Mouse (Mus musculus) MEL (cell line): ENCODE measurements around the gene Pear1. TPM values are rescaled to one million over a fixed set of nuclear protein-coding genes. Genes with fewer than 3 reads are reported as not detected.

Source experiments
- DNase-seq: peaks from one replicate; pipeline ENCODE4 v3.0.0; 2011; ENCODE audit warnings: low read depth, low spot score
- H3K27ac ChIP-seq: 2 replicates; pipeline ENCODE4 v1.5.1; 2012; ENCODE audit warnings: low read depth, mild to moderate bottlenecking, control low read depth, low read length, moderate library complexity; ENCODE audit not compliant: control insufficient read depth
- H3K27me3 ChIP-seq, 2 experiments: fragments of 150-350 bp in 1 of 2; sonication (generic) in 1 of 2; 2 replicates each; pipeline ENCODE4 v1.6.1; 2012; ENCODE audit warnings: low read length in 2 of 2, mild to moderate bottlenecking in 2 of 2, improper control_type of control experiment in 1 of 2, moderate library complexity in 1 of 2; ENCODE audit not compliant: insufficient read depth in 2 of 2, control insufficient read depth in 1 of 2
- H3K36me3 ChIP-seq, 2 experiments: 2 replicates each; pipeline ENCODE4 v1.6.1; 2012 to 2014; ENCODE audit warnings: low read length in 2 of 2, improper control_type of control experiment in 1 of 2, inconsistent platforms in 1 of 2, mild to moderate bottlenecking in 1 of 2; ENCODE audit not compliant: insufficient read depth in 2 of 2, control insufficient read depth in 1 of 2
- H3K4me1 ChIP-seq, 2 experiments: fragments of 150-350 bp in 1 of 2; sonication (generic) in 1 of 2; 2 replicates each; pipeline ENCODE4 v1.6.1; 2012; ENCODE audit warnings: low read length in 2 of 2, improper control_type of control experiment in 1 of 2, mild to moderate bottlenecking in 1 of 2; ENCODE audit not compliant: insufficient read depth in 2 of 2, control insufficient read depth in 1 of 2
- H3K4me3 ChIP-seq, 2 experiments: fragments of 150-350 bp in 1 of 2; sonication (generic) in 1 of 2; 2 replicates each; pipeline ENCODE4 v1.5.1; 2012; ENCODE audit warnings: low read depth in 2 of 2, low read length in 2 of 2, mild to moderate bottlenecking in 2 of 2, moderate library complexity in 2 of 2, control low read depth in 1 of 2, improper control_type of control experiment in 1 of 2; ENCODE audit not compliant: control insufficient read depth in 1 of 2, insufficient read depth in 1 of 2
- H3K79me2 ChIP-seq: 2 replicates; pipeline ENCODE4 v1.6.1; 2012; ENCODE audit warnings: mild to moderate bottlenecking, low read length, moderate library complexity; ENCODE audit not compliant: control insufficient read depth, poor library complexity, insufficient read depth
- H3K9ac ChIP-seq: 2 replicates; pipeline ENCODE4 v1.6.1; 2012; ENCODE audit warnings: low read depth, mild to moderate bottlenecking, control low read depth, low read length, moderate library complexity; ENCODE audit not compliant: control insufficient read depth, poor library complexity, severe bottlenecking
- H3K9me3 ChIP-seq: fragments of 150-350 bp; sonication (generic); replicated peaks from 2 replicates; pipeline ENCODE4 v1.6.1; 2012; ENCODE audit warnings: mild to moderate bottlenecking, low read length, improper control_type of control experiment, moderate library complexity; ENCODE audit not compliant: insufficient read depth
- BHLHE40 ChIP-seq: IDR thresholded peaks from 2 replicates; pipeline ENCODE4 v1.6.1; 2012; ENCODE audit warnings: low read depth, mild to moderate bottlenecking, inconsistent platforms, low read length, improper control_type of control experiment, borderline replicate concordance
- CHD1 ChIP-seq: IDR thresholded peaks from 2 replicates; pipeline ENCODE4 v1.6.1; 2012; ENCODE audit warnings: low read depth, mild to moderate bottlenecking, inconsistent platforms, low read length, improper control_type of control experiment
- EP300 ChIP-seq, 2 experiments: IDR thresholded peaks; 2 replicates each; pipeline ENCODE4 v1.6.1; 2011; ENCODE audit warnings: improper control_type of control experiment in 2 of 2, low read length in 2 of 2, low read depth in 1 of 2, mild to moderate bottlenecking in 1 of 2
- JUND ChIP-seq: IDR thresholded peaks from 2 replicates; pipeline ENCODE4 v1.6.1; 2011; ENCODE audit warnings: low read depth, mild to moderate bottlenecking, improper control_type of control experiment, low read length
- MAZ ChIP-seq: IDR thresholded peaks from 2 replicates; pipeline ENCODE4 v1.6.1; 2012; ENCODE audit warnings: low read depth, mild to moderate bottlenecking, inconsistent platforms, low read length, improper control_type of control experiment
- MYB ChIP-seq: IDR thresholded peaks from 2 replicates; pipeline ENCODE4 v1.6.1; 2011; ENCODE audit warnings: mild to moderate bottlenecking, low read depth, low read length, improper control_type of control experiment
- MYC ChIP-seq: IDR thresholded peaks from 2 replicates; pipeline ENCODE4 v1.6.1; 2011; ENCODE audit warnings: low read depth, mild to moderate bottlenecking, low read length, improper control_type of control experiment, moderate library complexity
- NELFE ChIP-seq: IDR thresholded peaks from 2 replicates; pipeline ENCODE4 v1.6.1; 2011; ENCODE audit warnings: low read depth, low read length, improper control_type of control experiment
- POLR2AphosphoS5 ChIP-seq: IDR thresholded peaks from 2 replicates; pipeline ENCODE4 v1.6.1; 2012; ENCODE audit warnings: low read depth, borderline replicate concordance, mild to moderate bottlenecking, inconsistent platforms, low read length, moderate library complexity, mixed read lengths
- RAD21 ChIP-seq: IDR thresholded peaks from 2 replicates; pipeline ENCODE4 v1.6.1; 2011; ENCODE audit warnings: mild to moderate bottlenecking, low read depth, low read length, improper control_type of control experiment
- SIN3A ChIP-seq: IDR thresholded peaks from 2 replicates; pipeline ENCODE4 v1.6.1; 2012; ENCODE audit warnings: low read length, improper control_type of control experiment, inconsistent platforms
- SMC3 ChIP-seq: IDR thresholded peaks from 2 replicates; pipeline ENCODE4 v1.6.1; 2011; ENCODE audit warnings: low read depth, low read length, improper control_type of control experiment
- USF1 ChIP-seq: IDR thresholded peaks from 2 replicates; pipeline ENCODE4 v1.6.1; 2014; ENCODE audit warnings: low read depth, mild to moderate bottlenecking, inconsistent platforms, low read length, improper control_type of control experiment, moderate library complexity
- ZC3H11A ChIP-seq: IDR thresholded peaks from 2 replicates; pipeline ENCODE4 v1.6.1; 2012; ENCODE audit warnings: low read depth, mild to moderate bottlenecking, inconsistent platforms, low read length, improper control_type of control experiment
- ZMIZ1 ChIP-seq: IDR thresholded peaks from 2 replicates; pipeline ENCODE4 v1.6.1; 2012; ENCODE audit warnings: low read depth, mild to moderate bottlenecking, inconsistent platforms, low read length, improper control_type of control experiment, moderate library complexity
- polyA plus RNA-seq, 2 experiments: library from polyadenylated mRNA; stranded (reverse) in 1 of 2; unstranded in 1 of 2; fragments of >175 nt in 1 of 2; fragments of >200 nt in 1 of 2; gene quantifications; 2 replicates each; pipeline versions ENCODE4 v1.2.1 to v1.2.4; 2012; ENCODE audit warnings: low replicate concordance in 2 of 2, low read depth in 1 of 2; ENCODE audit not compliant: insufficient read length in 2 of 2, insufficient read depth in 1 of 2, missing spikeins in 1 of 2
- total RNA-seq: library from RNA; depleted of rRNA; stranded (reverse); fragments of 300-350 nt; gene quantifications from 2 replicates; pipeline ENCODE4 v1.2.3, GENCODE M21; 2012

The Pear1 gene
- total and polyA plus RNA-seq, 3 experiments: 0.35 to 1.0 TPM; not detected in 1

GRCm38 (mm10) chr3:87726191-87726590 lies 97.9 kb downstream of the Pear1 start:
- H3K4me1 ChIP-seq: peaks cover 0 to 5% of the 10 kb centered on the region in 2 experiments; a peak in 1 of 4 replicates
- DNase-seq: no peak
- H3K36me3 ChIP-seq: 0 out of 4 replicates have a peak, but pooled peaks cover 0 to 2% of the 10 kb centered on the region in 2 experiments
- H3K4me3 ChIP-seq: no peak overlapping the region
- no peak overlapping the region for H3K27ac ChIP-seq
- no peaks in the 10 kb centered on the region for H3K79me2 ChIP-seq
- TF ChIP-seq JUND (no peak), RAD21 (no peak), MYB (no peak), POLR2AphosphoS5 (no peak), SIN3A (no peak), ZC3H11A (no peak), NELFE (no peak), MAZ (no peak), SMC3 (no peak), EP300 (IDR thresholded peaks at IDR 0.05; ENCODE audit: low read depth in 1 of 2, low read length in 2 of 2) (no peak)
- TF ChIP-seq, all 39 proteins: peak for 0
- H3K27me3 ChIP-seq: no peaks in the 10 kb centered on the region
- no peak overlapping the region for H3K9ac ChIP-seq
- no peaks in the 10 kb centered on the region for H3K9me3 ChIP-seq

GRCm38 (mm10) chr3:87725396-87726160 lies 98.5 kb downstream of the Pear1 start:
- 0 out of 4 replicates have a peak, but pooled peaks cover 0 to 2% of the 10 kb centered on the region in 2 experiments for H3K36me3 ChIP-seq
- TF ChIP-seq USF1 (no peak), BHLHE40 (no peak), CHD1 (no peak), ZMIZ1 (no peak), NELFE (no peak), MYC (no peak)
- TF ChIP-seq, all 39 proteins: peak for 0
- DNase-seq: no peak
- no peaks in the 10 kb centered on the region for H3K27me3 ChIP-seq
- no peak overlapping the region for H3K9ac ChIP-seq
- no peak overlapping the region for H3K27ac ChIP-seq
- H3K4me1 ChIP-seq: peaks cover 0 to 5% of the 10 kb centered on the region in 2 experiments; a peak in 1 of 4 replicates
- H3K79me2 ChIP-seq: no peaks in the 10 kb centered on the region
- no peak overlapping the region for H3K4me3 ChIP-seq
- no peaks in the 10 kb centered on the region for H3K9me3 ChIP-seq
